Mouse (Mus musculus): Measurements from ENCODE around the gene Limch1. TPM values are rescaled to one million over a fixed set of nuclear protein-coding genes. Genes with fewer than 3 reads are reported as not detected.

Gene Limch1
- total and polyA plus RNA-seq, 2 experiments, result 0.13 to 0.55 TPM

DNA sequence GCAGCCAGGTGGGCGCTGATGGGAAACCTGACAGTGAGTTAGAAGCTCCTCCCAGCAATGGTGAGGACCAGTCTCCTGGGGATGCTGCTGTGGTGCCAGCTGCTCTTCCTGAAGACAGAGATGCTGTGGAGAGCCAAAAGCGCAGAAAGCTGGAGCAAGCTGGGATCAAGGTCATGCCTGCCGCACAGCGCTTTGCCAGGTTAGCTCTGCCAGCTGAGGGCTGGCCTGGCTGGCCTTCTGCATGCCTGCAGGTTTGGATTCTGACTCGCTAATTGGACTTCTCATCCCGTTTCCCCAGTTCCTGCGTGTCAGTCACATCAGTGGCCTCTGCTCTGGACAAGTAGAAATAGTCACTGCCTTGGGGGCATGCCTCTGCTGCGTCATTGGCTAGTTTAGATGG lies 230.0 kb downstream of the Limch1 start:
- H3K4me1 ChIP-seq (ENCODE audit: control insufficient read depth, insufficient read depth, low read length), result no peaks in the 10 kb centered on the region; the same call in 1 of the 2 replicates
- no peaks in the 10 kb centered on the region for H3K27me3 ChIP-seq (ENCODE audit: control insufficient read depth, insufficient read depth, low read length)
- 85% methylated on average over 8 of the region's 8 CpGs for WGBS
- H3K36me3 ChIP-seq (ENCODE audit: control insufficient read depth, insufficient read depth, low read length), result no peaks in the 10 kb centered on the region
- H3K4me3 ChIP-seq (ENCODE audit: insufficient read depth, low read depth, low read length), result no peak overlapping the region
- DNase-seq (ENCODE audit: extremely low read depth, low read depth, low spot score), result no peak
- no peaks in the 10 kb centered on the region for H3K79me2 ChIP-seq (ENCODE audit: control insufficient read depth, insufficient read depth, low read length)
- TF ChIP-seq POLR2A (IDR thresholded peaks at IDR 0.05; ENCODE audit: extremely low read depth, insufficient read depth, low read length), result no peak
- TF ChIP-seq CTCF (IDR thresholded peaks at IDR 0.05; ENCODE audit: low read depth, low read length), result no peak
- no peak overlapping the region for H3K9ac ChIP-seq (ENCODE audit: low read depth, low read length)
- H3K27ac ChIP-seq (replicated peaks; ENCODE audit: insufficient read depth, low read depth, low read length), result no peak overlapping the region

DNA sequence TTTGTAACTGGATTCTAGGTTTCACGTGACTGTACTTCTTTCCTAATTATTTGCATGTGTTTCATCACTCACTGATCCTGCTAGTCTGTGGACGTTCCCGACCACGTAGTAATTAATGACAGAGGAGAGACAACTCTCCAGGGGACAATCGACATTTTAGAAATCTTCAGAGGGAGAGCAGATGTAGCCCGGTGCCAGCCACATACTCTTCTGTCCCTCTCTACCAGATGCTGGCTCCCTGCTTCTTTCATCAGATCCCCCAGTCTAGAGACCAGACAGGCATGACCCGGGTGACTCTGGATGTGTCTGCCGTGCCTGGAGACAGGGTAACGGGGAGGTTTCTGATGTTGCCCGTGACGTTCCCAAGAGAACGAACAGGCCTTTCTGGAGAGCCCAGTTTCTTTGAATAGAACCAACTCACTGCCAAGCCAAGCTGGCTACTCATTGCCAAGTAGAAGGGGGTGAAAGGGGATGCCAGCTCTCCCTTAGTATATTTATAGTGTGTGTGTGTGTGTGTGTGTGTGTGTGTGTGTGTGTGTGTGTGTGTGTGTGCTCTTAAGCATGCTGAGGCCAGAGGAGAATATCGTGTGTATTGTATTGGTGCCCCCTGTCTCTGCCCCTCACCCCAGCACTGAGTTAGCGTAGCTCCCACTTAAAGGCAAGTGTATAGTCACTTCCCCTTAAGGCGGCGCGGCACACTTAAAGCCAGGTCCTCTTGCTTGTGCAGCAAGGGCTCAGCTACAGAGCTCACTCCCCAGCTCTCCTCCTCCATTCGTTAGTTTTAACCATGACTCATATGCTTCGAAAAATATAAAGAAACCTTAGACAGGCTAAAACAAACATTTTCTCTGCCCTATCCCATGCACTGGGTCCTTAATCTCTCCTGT lies 233.9 kb downstream of the Limch1 start:
- WGBS, result 58% methylated on average over 19 of the region's 19 CpGs
- TF ChIP-seq CTCF (IDR thresholded peaks at IDR 0.05; ENCODE audit: low read depth, low read length) (no peak), POLR2A (IDR thresholded peaks at IDR 0.05; ENCODE audit: extremely low read depth, insufficient read depth, low read length) (no peak)
- DNase-seq (ENCODE audit: extremely low read depth, low read depth, low spot score), result peak; percentile 57

DNA sequence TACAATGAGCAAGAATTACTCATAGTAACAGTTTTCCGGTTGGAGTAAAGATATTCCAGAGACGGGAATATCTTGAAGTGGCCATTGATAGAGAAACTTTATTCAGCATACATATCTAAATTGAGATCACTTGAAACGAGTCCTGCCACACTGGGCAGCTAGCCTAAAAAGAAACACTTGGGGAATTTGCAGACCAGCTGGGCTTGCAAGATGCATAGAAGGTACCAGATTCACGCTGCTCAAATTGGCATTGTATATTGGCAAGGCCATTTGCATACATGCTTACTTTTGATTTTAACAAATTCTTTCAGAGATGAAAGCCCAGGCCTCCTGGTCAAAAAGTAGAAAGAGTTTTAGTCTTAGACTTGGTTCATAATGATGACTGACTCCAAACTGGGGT lies 235.2 kb downstream of the Limch1 start:
- no peaks in the 10 kb centered on the region for H3K79me2 ChIP-seq (ENCODE audit: control insufficient read depth, insufficient read depth, low read length)
- H3K27ac ChIP-seq (replicated peaks; ENCODE audit: insufficient read depth, low read depth, low read length), result no peak overlapping the region
- H3K9ac ChIP-seq (ENCODE audit: low read depth, low read length), result no peak overlapping the region
- no peaks in the 10 kb centered on the region; the same call in 1 of the 2 replicates for H3K4me1 ChIP-seq (ENCODE audit: control insufficient read depth, insufficient read depth, low read length)
- DNase-seq (ENCODE audit: extremely low read depth, low read depth, low spot score), result no peak
- H3K4me3 ChIP-seq (ENCODE audit: insufficient read depth, low read depth, low read length), result no peak overlapping the region
- TF ChIP-seq POLR2A (IDR thresholded peaks at IDR 0.05; ENCODE audit: extremely low read depth, insufficient read depth, low read length), result no peak
- no peak for TF ChIP-seq CTCF (IDR thresholded peaks at IDR 0.05; ENCODE audit: low read depth, low read length)
- WGBS, result 86% methylated on average over 4 of the region's 4 CpGs
- no peaks in the 10 kb centered on the region for H3K36me3 ChIP-seq (ENCODE audit: control insufficient read depth, insufficient read depth, low read length)
- H3K27me3 ChIP-seq (ENCODE audit: control insufficient read depth, insufficient read depth, low read length), result no peaks in the 10 kb centered on the region

More for the DNA sequence above, 233.9 kb downstream of the Limch1 start:
- H3K4me1 ChIP-seq (ENCODE audit: control insufficient read depth, insufficient read depth, low read length), result no peaks in the 10 kb centered on the region; the same call in 1 of the 2 replicates
- H3K9ac ChIP-seq (ENCODE audit: low read depth, low read length), result no peak overlapping the region
- no peaks in the 10 kb centered on the region for H3K27me3 ChIP-seq (ENCODE audit: control insufficient read depth, insufficient read depth, low read length)
- H3K79me2 ChIP-seq (ENCODE audit: control insufficient read depth, insufficient read depth, low read length), result no peaks in the 10 kb centered on the region
- no peak overlapping the region for H3K4me3 ChIP-seq (ENCODE audit: insufficient read depth, low read depth, low read length)
- H3K36me3 ChIP-seq (ENCODE audit: control insufficient read depth, insufficient read depth, low read length), result no peaks in the 10 kb centered on the region
- no peak overlapping the region for H3K27ac ChIP-seq (replicated peaks; ENCODE audit: insufficient read depth, low read depth, low read length)

DNA sequence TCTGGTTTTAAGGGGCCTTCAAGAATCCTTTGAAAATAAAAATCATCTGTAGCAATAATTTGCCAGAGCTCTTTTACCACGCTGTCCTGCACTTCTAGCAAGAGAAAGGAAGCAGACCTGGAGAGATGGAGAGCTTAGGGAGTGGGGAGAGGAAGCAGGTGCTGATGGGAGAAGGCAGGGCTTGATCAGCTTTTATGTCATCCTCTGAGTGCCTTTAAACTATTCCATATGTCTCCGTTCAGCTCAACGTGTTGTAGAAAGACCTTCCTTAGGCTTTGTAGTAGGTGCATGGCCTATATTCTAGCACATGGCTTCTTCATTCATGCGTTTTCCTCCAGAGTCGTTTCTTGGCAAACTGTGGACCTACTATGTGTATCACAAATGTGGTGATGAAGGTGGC lies 237.5 kb downstream of the Limch1 start:
- H3K36me3 ChIP-seq (ENCODE audit: control insufficient read depth, insufficient read depth, low read length), result no peaks in the 10 kb centered on the region
- no peaks in the 10 kb centered on the region; the same call in 1 of the 2 replicates for H3K4me1 ChIP-seq (ENCODE audit: control insufficient read depth, insufficient read depth, low read length)
- no peaks in the 10 kb centered on the region for H3K79me2 ChIP-seq (ENCODE audit: control insufficient read depth, insufficient read depth, low read length)
- DNase-seq (ENCODE audit: extremely low read depth, low read depth, low spot score), result no peak
- no peak overlapping the region for H3K9ac ChIP-seq (ENCODE audit: low read depth, low read length)
- 89% methylated on average over 5 of the region's 5 CpGs for WGBS
- H3K27me3 ChIP-seq (ENCODE audit: control insufficient read depth, insufficient read depth, low read length), result no peaks in the 10 kb centered on the region
- H3K4me3 ChIP-seq (ENCODE audit: insufficient read depth, low read depth, low read length), result no peak overlapping the region
- TF ChIP-seq POLR2A (IDR thresholded peaks at IDR 0.05; ENCODE audit: extremely low read depth, insufficient read depth, low read length) (no peak), CTCF (IDR thresholded peaks at IDR 0.05; ENCODE audit: low read depth, low read length) (no peak)
- no peak overlapping the region for H3K27ac ChIP-seq (replicated peaks; ENCODE audit: insufficient read depth, low read depth, low read length)

DNA sequence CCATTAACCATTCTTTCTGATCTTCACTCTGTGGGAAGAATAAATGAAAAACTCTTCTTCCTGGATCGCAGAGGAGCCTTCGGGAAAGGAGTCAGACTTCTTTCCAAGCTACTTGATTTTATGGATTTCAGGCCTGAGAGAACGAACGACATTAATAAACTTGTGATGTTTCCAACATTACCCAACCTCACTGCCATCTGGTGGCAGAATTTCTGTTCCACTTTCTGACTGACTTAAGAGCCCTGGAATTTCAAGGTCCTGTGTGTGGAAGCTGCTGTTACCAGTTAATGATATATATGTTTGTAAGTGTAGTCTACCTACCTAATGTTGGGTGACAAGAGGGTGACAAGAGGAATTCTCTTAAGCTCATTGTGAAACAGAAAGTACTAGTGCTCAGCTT lies 243.3 kb downstream of the Limch1 start:
- WGBS, result 70% methylated on average over 4 of the region's 4 CpGs
- H3K4me3 ChIP-seq (ENCODE audit: insufficient read depth, low read depth, low read length), result no peak overlapping the region
- H3K9ac ChIP-seq (ENCODE audit: low read depth, low read length), result no peak overlapping the region
- no peaks in the 10 kb centered on the region; the same call in 1 of the 2 replicates for H3K4me1 ChIP-seq (ENCODE audit: control insufficient read depth, insufficient read depth, low read length)
- no peaks in the 10 kb centered on the region for H3K36me3 ChIP-seq (ENCODE audit: control insufficient read depth, insufficient read depth, low read length)
- TF ChIP-seq POLR2A (IDR thresholded peaks at IDR 0.05; ENCODE audit: extremely low read depth, insufficient read depth, low read length), result no peak
- no peak for TF ChIP-seq CTCF (IDR thresholded peaks at IDR 0.05; ENCODE audit: low read depth, low read length)
- DNase-seq (ENCODE audit: extremely low read depth, low read depth, low spot score), result peak; percentile 4
- H3K27ac ChIP-seq (replicated peaks; ENCODE audit: insufficient read depth, low read depth, low read length), result no peak overlapping the region
- no peaks in the 10 kb centered on the region for H3K27me3 ChIP-seq (ENCODE audit: control insufficient read depth, insufficient read depth, low read length)
- H3K79me2 ChIP-seq (ENCODE audit: control insufficient read depth, insufficient read depth, low read length), result no peaks in the 10 kb centered on the region

DNA sequence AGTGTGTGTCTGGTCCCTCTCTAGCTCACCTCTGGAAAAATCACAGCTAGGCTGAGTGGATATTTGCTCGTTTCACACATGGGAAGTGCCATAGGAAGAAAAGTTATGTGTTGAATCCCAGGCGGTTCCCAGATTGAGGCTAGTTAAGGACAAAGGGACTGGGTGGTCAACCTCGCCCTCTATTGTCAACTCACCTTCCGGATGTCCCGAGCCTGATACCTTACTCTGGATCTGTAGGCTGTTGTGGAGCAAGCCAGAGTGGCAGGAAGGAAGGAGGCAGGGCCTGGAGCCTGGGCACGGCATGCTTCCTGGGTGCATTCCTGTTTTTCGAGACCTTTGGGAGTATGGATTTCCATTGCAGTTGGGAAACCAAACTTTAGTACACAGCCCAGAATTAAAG lies 243.9 kb downstream of the Limch1 start:
- H3K9ac ChIP-seq (ENCODE audit: low read depth, low read length), result no peak overlapping the region
- no peak for TF ChIP-seq CTCF (IDR thresholded peaks at IDR 0.05; ENCODE audit: low read depth, low read length)
- no peak for TF ChIP-seq POLR2A (IDR thresholded peaks at IDR 0.05; ENCODE audit: extremely low read depth, insufficient read depth, low read length)
- no peak overlapping the region for H3K27ac ChIP-seq (replicated peaks; ENCODE audit: insufficient read depth, low read depth, low read length)
- H3K79me2 ChIP-seq (ENCODE audit: control insufficient read depth, insufficient read depth, low read length), result no peaks in the 10 kb centered on the region
- H3K4me3 ChIP-seq (ENCODE audit: insufficient read depth, low read depth, low read length), result no peak overlapping the region
- DNase-seq (ENCODE audit: extremely low read depth, low read depth, low spot score), result no peak
- H3K4me1 ChIP-seq (ENCODE audit: control insufficient read depth, insufficient read depth, low read length), result no peaks in the 10 kb centered on the region; the same call in 1 of the 2 replicates
- H3K36me3 ChIP-seq (ENCODE audit: control insufficient read depth, insufficient read depth, low read length), result no peaks in the 10 kb centered on the region
- 61% methylated on average over 7 of the region's 7 CpGs for WGBS
- H3K27me3 ChIP-seq (ENCODE audit: control insufficient read depth, insufficient read depth, low read length), result no peaks in the 10 kb centered on the region
